Mouse (Mus musculus): ENCODE data around the gene Rgs6.

DNA sequence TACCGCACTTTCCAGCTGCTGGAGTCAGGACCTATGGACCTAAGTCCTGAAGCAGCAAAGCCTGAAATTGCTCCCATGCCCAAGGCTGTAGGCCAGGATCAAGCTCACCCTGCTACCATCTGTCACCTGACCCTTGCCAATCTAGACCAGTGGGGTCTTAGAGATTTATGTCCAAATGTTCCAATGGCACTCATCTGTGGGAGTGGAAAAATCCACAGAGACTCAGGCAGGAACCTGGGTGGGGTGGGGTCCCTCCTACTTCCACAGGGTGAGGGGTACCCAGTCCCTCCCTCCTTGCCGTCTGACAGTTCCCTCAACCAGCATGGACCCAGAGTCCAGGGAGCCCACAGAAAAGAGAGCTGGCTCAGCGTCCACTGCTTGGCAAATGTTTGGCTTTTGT is 622.6 kb downstream of the Rgs6 start:
- TF ChIP-seq CTCF (conservative IDR thresholded peaks at IDR 0.05; ENCODE audit: low read length) (no peak), NANOG (IDR thresholded peaks at IDR 0.05; ENCODE audit: borderline replicate concordance, low read length) (no peak), POU5F1 (IDR thresholded peaks at IDR 0.05; ENCODE audit: borderline replicate concordance, low read length) (no peak)

Measured in E14TG2a.4 (cell line).